Mouse (Mus musculus): ENCODE data around the gene Bcat1. TPM values are rescaled to one million over a fixed set of nuclear protein-coding genes. Genes with fewer than 3 reads are reported as not detected.

The Bcat1 gene
- total RNA-seq, 2 experiments from 2014 or later, result 0.46 to 1.1 TPM

- DNase-seq, result peak in 1 of 2 experiments; percentile 19
Measured at GRCm38 (mm10) chr6:145009859-145010818, 65.8 kb downstream of the Bcat1 start.

DNA sequence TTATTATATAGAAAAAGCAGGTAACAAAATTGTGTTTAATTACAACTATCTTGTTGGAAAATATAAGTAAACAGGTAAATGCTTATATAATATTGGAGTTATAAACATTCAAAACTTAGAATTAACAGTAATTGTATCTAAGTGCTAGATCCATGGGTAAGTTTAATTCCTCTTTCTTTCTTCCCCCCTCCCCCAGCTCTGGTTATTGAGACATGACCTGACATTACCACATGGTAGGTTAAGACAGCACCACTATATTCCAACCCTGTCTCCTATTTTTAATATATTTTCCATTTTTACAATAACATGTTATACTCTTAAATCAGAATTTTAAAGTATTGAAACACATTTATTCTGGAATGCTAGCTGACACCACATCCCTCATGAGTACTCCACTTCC, 72.5 kb downstream of the Bcat1 start:
- no peak for DNase-seq

DNA sequence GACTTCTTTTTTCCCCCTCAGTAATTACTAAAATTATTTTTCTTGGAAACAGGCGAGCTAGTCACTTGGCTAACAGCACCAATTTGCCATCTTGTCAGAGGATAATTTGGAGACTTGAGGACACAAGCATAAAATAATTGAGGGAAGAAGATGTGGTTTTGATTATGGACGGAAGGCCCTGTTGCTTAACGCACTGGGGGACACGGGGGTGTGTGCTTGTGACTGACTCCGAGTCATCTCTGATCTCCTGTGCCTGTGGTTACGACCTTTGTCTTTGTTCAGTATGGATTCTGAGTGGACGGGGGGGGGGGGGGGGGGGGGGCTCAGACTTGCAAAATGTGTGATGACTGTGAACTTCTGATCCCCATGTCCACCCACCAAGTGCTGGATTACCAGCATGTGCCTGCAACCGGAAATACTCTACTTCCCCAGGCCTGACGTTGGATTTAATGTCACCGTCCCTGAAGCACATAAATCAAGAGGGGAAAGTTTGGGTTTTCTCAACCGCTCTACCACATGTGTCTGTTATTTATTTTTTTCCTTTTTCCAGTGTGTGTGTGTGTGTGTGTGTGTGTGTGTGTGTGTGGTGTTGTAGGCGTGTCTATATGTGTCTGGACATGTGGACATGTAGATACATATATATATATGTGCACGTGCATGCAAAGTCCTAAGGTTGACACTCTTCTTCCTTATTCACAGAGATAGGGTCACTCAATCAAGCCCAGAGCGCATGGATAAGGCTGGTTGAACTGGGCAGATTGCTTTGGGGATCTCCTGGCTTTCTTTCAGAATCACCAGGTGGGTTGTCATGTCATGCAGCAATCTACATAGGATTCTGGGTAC, 73.7 kb downstream of the Bcat1 start:
- DNase-seq, result no peak

GRCm38 (mm10) chr6:145001493-145001892, 74.5 kb downstream of the Bcat1 start:
- DNase-seq, result no peak

DNA sequence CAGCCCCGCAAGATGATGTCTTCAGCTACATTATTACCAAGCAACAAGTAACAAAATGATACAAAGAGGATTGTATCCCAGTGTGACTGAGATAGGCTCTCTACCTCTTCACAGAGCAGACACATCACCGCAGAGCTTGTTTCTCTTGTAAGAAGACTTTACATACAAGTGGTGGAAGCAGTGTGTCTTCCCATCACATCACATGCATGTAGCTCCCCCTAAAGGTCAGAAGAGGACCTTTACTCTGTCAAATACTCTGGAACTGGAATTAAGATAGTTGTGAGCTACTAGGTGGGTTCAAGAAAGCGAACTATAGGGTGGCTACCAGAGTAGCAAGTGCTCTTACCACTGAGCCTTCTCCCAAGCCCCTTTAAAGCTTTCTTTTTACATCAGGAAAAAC, 78.8 kb downstream of the Bcat1 start:
- DNase-seq, result no peak

DNA sequence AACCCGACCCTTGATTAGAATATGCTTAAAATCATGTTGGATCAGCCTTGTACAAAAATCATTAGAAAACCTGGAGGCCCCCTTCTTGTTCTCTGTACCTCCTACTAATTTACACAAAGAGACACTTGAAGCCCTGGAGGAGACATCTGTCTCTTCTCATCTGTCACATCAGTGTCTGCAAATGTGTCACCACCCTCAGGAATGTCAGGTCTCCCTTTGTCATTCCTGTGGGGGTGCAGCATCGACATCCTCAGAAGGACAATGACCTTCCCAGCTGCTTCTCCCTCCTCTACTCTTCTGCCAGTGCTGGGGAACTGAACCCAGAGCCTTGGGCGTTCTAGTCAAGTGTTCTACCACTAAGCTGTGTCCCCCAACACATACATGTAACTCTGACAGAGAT, 83.9 kb downstream of the Bcat1 start:
- DNase-seq, result no peak

- no peak for DNase-seq
Measured at GRCm38 (mm10) chr6:144989193-144989592, 86.8 kb downstream of the Bcat1 start.

- no peak for DNase-seq
Measured at GRCm38 (mm10) chr6:144987676-144988075, 88.3 kb downstream of the Bcat1 start.

- DNase-seq, result no peak
Measured at GRCm38 (mm10) chr6:144987216-144987615, 88.8 kb downstream of the Bcat1 start.

DNA sequence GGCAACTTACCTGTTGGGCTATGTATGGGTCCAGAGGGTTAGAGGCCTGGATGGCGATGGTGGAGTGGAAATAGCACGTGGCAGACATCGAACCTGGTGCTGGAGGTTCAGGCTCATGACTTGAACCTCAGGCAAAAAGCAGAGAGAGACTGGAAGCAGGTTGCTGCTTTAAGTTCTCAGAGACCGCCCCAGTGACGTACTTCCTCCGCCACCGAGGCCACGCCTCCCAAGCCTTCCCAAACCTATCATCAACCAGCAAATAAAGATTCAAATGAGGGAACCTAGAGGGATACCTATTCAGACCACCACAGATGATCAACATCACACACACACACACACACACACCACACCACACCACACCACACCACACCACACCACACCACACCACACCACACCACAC, 91.8 kb downstream of the Bcat1 start:
- no peak for DNase-seq

DNA sequence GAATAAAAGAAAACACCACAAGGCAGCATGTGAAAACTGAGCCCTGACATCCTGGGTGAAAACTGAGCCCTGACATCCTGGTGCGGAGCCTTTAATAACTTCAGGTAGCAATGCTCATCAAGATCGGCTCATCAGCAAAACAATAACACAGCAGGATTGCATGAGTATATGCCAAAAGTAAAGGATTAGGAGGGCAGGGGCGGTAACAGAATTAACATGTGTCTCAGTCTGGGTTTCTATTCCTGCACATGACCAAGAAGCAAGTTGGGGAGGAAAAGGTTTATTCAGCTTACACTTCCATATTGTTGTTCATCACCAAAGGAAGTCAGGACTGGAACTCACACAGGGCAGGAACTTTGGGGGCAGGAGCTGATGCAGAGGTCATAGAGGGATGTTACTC, 93.9 kb downstream of the Bcat1 start:
- DNase-seq, result no peak

GRCm38 (mm10) chr6:144972351-144972750, 103.6 kb downstream of the Bcat1 start:
- DNase-seq, result no peak

- DNase-seq, result no peak
Measured at GRCm38 (mm10) chr6:144970900-144971299, 105.1 kb downstream of the Bcat1 start.

DNA sequence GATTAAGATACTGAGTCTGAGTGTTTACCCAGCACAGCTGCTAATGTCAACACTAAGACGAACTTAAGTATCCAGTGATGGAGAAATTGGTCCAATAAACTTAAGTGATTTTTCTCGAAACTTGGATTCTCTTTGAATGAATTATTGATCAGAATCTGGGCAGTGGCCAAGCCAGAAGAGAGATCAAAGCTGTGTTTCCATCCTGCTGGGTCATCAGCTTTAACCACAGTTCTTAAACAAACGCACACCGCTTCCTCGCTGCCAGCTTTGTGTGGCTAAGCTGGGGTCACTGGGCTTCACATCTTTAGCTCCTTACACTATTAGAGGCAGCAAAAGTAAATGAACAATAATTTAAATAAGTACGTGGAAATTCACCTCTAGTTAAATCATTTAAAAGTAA, 108.4 kb downstream of the Bcat1 start:
- no peak for DNase-seq

- DNase-seq, result peak in 1 of 2 experiments; percentile 3
Measured at GRCm38 (mm10) chr6:144964205-144964604, 111.8 kb downstream of the Bcat1 start.

DNA sequence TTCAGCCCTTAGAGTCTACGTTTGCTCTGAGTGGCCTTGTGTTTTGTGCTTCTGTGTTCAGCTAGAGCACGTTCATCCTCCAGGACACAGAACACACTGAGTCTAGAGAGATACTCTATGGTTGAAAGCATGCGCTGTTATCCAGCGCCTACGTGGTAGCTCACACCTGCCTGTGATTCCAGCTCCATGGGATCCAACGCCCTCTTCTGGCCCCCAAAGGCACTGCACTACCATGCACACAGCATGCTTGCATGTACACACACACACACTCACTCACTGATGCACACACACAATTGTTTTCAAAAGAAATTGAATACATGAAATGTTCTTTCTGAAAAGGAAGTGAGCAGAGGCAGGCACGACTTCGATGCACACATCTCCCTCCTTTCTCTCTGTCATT, 112.8 kb downstream of the Bcat1 start:
- no peak for DNase-seq

DNA sequence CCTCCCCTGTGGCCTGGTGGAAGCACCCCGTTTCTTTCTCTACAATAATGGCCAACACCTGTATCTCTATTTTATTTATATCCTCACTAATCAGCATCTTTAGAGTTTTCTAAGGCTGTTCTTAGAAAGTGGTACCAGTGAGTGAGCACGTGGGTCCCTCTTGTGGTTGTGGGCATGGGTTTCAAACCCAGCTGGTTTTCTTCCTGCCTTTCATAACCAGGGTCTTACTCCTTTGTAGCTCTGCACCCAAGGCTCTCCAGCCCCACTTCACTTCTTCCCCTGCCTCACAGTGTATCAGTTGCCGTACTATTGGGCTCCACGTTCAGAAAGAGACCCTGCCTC, 114.0 kb downstream of the Bcat1 start:
- DNase-seq, result no peak

DNA sequence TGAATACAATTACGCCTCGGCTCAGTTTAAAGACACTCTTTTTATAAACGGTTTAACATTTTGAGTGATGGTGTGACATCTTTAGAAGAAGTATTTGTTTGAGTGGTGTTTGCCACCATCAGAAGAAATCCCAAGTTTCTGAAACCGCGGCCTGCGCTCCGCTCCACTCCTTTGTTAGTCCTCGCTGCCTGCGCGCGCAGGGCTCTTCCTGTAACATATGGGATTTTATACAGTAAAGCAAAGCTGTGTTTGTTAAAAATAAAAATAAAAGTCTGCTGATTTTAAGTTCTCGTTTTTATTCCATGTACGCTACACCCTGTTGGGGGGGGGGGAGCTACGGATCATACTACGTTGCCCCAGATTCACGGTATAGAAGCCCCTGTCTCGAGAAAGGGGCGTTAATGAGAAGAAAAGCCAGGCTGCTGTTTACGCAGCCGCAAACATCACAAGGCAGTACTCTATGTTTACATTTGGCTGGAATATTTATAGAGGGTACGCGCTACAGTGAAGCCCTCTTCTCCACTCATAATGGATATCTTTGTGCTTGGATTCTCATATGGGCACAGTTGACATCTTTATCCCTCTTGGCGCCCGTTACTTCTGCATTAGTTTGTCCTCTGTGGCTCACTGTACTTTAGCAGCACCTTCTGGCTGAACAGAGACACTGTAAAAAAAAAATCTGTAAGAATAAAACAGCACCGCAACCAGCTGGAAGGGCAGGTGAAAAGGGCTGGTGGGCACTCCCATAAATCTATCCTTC, 114.6 kb downstream of the Bcat1 start:
- no peak for DNase-seq

- no peak for DNase-seq
Measured at GRCm38 (mm10) chr6:144955887-144956547, 120.0 kb downstream of the Bcat1 start.

DNA sequence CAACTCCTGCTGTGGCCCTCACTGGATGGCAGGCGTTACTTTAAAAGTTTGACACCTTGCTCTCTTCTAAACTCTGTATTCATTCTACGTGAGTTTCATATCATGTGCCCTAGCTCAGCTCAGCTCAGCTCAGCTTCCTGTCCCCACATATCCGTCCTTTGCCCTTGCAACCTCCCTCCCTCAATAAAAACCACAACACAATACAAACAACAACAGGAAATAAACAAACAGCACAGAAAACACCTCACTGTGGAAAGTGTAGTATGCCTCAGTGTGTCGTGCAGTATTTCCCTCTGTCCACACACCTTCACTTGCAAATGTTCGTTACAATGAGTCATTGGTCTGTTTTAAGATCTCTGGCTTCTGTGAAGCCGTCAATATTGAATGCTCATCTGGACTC, 123.1 kb downstream of the Bcat1 start:
- DNase-seq, result no peak

DNA sequence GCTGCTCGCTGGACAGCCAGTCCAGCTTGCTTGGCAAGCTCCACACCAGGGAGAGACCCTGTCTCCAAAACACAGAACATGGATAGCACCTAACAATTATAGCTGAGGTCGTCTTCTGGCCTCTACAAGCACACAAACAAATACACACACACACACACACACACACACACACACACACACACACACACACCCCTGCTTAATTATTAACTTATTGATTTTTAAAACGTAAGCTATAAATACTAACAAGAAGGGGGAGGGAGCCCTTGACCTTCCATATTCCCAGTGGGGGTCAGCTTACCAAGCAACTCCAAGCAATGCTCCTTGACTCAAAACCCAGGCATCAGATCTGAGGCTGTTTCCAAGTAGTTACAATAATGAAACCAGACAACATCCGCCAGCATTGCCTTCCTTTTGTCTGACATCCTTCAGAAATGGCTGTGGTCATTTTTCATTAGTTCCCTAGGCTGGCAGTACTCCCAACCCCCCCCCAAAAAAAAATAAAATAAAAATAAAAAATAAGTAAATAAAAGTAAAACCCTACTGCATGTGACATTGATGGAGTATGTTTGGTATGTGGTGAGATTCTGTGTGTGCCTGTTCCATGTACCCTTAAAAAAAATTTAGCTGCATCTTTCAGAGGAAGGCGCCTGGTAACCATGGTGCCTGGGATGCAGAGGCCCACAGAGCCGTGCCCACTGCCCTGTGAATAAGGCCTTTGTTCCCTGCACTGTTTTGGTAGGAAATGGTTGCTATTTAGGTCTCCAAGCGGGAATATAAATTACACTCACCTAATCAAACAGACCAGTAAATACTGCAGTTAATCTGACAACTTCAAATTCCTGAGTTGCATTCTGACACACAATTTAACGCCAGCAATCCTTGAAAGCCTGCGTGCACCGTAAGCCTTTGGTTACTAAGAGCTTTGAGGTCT, 131.3 kb downstream of the Bcat1 start:
- no peak for DNase-seq
